Mouse (Mus musculus) cerebellum, adult 2 months (tissue): ENCODE measurements around the gene Mpc2.

Experiments
- CTCF ChIP-seq: fragments of 200-500 bp; IDR thresholded peaks from 2 replicates; pipeline ENCODE4 v1.5.1; 2011; ENCODE audit warnings: low read depth, mild to moderate bottlenecking, control low read depth, low read length, moderate library complexity, borderline replicate concordance; ENCODE audit not compliant: insufficient read depth
- POLR2A ChIP-seq: fragments of 200-500 bp; IDR thresholded peaks from 2 replicates; pipeline ENCODE4 v1.6.1; 2011; ENCODE audit warnings: low read length, control low read depth, borderline replicate concordance; ENCODE audit not compliant: insufficient read depth

GRCm38 (mm10) chr1:165459503-165460181, 795 bp upstream of the Mpc2 start:
- TF ChIP-seq CTCF (no peak), POLR2A (no peak)
